ENCODE assay signal across 10 mouse cellular contexts in the genomic region with DNA sequence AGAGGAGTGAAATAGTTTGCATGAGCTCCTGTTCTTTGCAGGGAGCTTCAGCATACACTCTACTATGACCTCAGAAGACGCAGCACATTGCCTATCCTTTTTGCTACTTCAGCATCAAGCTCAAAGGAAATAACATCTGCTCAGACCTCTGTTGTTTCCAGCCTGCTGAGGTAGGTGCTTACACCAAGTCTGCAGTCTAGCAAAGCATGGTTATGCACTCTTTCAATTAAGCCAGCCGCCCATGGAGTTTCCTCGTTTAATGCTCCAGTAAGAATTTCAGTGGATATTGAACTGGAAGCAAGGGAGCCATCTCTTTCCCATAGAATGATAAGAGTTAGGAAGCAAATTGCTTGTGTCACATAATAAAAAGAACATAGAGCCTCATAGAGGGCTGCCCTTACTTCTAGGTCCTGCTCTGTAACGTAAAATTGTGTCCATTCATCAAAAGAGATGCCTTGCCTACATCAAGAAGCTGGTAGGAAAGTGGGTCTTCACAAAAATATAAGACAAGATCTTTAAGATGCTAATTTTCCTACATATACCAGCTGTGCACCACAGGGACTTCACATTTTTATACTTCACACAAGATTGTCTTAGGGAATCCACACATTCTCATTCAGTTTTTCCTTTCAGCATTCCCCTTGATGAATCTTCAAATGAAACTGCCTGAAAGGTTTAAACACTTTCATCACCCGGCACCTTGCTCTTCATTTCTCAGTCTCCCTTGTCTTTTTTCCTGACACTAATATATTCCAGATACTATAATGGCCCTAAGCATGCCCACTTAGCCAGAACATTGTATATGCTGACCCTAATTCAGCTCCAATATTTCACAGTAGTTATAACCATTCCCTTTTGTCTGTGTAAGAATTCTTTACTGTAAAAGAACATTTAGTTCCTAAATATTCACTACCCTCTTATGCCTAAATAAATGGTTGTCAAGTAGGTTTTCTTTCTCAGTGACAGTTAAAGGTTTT.
"Had no signal": no experiment of that assay in that cellular context is flagged by ENCODE, and none has a peak within 500 bp of the region (broad histone marks: within the 10 kb centered on the region; RNA-seq: fewer than 3 reads in every experiment).

No protein-coding gene starts in this region.

- H3K36me3 ChIP-seq: limb, embryonic 10.5 days; liver, embryonic 15.5 days had no signal

- H3K9ac ChIP-seq: liver, embryonic 15.5 days had no signal

- H3K4me1 ChIP-seq: limb, embryonic 10.5 days; liver, embryonic 15.5 days had no signal

- H3K9me3 ChIP-seq: limb, embryonic 10.5 days; liver, embryonic 15.5 days had no signal

- H3K27ac ChIP-seq: left cerebral cortex, adult 2 months; limb, embryonic 10.5 days; liver, embryonic 15.5 days; stomach, postnatal 0 days had no signal

- DNase-seq: kidney, postnatal 14 days; lung, adult 2 months; lung, postnatal 36 days; thymus, postnatal 4 days had no signal

- H3K27me3 ChIP-seq: liver, embryonic 15.5 days had no signal

- H3K4me3 ChIP-seq: left cerebral cortex, adult 2 months; limb, embryonic 10.5 days; liver, embryonic 15.5 days had no signal

- ATAC-seq: lung, postnatal 0 days had no signal

- H3K4me2 ChIP-seq: liver, embryonic 11.5 days; liver, embryonic 15.5 days had no signal
